Mouse (Mus musculus) midbrain, embryonic 12.5 days (tissue): ENCODE results near the gene Wdr37. TPM values are rescaled to one million over a fixed set of nuclear protein-coding genes. Genes with fewer than 3 reads are reported as not detected.
"Not testable (repeated sequence)": the region's sequence is repeated elsewhere in the genome, so short reads cannot be mapped to it uniquely, and the experiment has no call there.

Experiments used
- ATAC-seq: fragments of 200-750 bp; cut with Nextera tagmentation; 2 replicates; pipeline ENCODE4 v1.8.0; 2017; ENCODE audit warnings: low read depth, moderate TSS enrichment, moderate library complexity; ENCODE audit not compliant: low FRiP score
- H3K27ac ChIP-seq: fragments of 300-500 bp; sonication (generic); replicated peaks from 2 replicates; pipeline ENCODE4 v1.5.1; 2016; ENCODE audit warnings: mild to moderate bottlenecking
- H3K27me3 ChIP-seq: fragments of 300-500 bp; sonication (generic); 2 replicates; pipeline ENCODE4 v1.6.1; 2016; ENCODE audit warnings: mild to moderate bottlenecking
- H3K36me3 ChIP-seq: fragments of 300-500 bp; sonication (generic); 2 replicates; pipeline ENCODE4 v1.6.1; 2016
- H3K4me1 ChIP-seq: fragments of 300-500 bp; sonication (generic); 2 replicates; pipeline ENCODE4 v1.6.1; 2016
- H3K4me2 ChIP-seq: fragments of 300-500 bp; sonication (generic); replicated peaks from 2 replicates; pipeline ENCODE4 v1.6.1; 2016; ENCODE audit warnings: mild to moderate bottlenecking, moderate library complexity
- H3K4me3 ChIP-seq: fragments of 300-500 bp; sonication (generic); 2 replicates; pipeline ENCODE4 v1.5.1; 2016; ENCODE audit warnings: mild to moderate bottlenecking
- H3K9ac ChIP-seq: fragments of 300-500 bp; sonication (generic); replicated peaks from 2 replicates; pipeline ENCODE4 v1.6.1; 2016; ENCODE audit warnings: mild to moderate bottlenecking, moderate library complexity
- H3K9me3 ChIP-seq: fragments of 300-500 bp; sonication (generic); 2 replicates; pipeline ENCODE4 v1.6.1; 2016; ENCODE audit warnings: mild to moderate bottlenecking
- WGBS: fragments of 180-500 bp; shearing (Covaris S2); methylation state at CpG from one replicate; pipeline ENCODE4 v1.1.7; 2016; 5-methylcytosine and 5-hydroxymethylcytosine counted together
- polyA plus RNA-seq: library from polyadenylated mRNA; unstranded; fragments of >200 nt; fragmentation: Nextera tagmentation; extraction: Ambion mirVana; gene quantifications from 2 replicates; pipeline ENCODE4 v1.2.1, GENCODE M21; 2016

Gene Wdr37
- 52.7 and 55.1 TPM in 2 replicates for polyA plus RNA-seq

DNA sequence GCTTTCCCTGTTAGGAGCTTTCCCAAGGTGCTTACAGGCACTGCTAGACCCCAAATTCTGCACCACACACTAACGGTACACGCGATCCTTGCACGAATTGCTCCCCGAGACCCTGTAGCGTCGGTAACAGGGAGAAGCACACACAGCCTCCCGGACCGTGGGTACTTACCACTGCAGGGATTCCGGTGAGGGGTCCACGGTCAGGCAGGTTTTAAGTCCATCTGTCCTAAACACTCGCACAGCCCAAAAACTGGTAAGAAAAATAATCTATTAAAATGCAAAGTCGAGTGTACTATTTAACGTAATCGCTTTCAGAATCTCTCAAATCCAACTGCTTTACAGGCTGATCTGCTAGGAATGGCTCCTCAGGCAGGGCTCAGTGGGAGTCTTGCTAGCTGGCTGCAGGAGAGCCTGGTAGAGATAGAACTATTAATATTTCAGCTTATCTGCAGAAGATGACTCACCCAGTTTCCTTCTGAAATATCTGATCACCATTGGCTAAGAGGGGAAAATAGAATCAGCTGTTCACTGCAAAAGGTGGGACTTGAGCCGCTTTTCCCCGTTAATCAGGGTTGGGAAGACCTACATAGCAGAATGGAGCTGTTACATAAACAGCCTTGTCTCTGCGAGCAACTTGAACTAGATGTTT lies at the start of gene Wdr37:
Gene Wdr37 (minus strand): TSS at position 596 of the 649 bp plus-strand sequence.
- peak within 1 kb of the TSS; percentile 96 for H3K27ac ChIP-seq
- H3K9ac ChIP-seq = peak within 1 kb of the TSS; percentile 90
- H3K4me3 ChIP-seq = peak within 1 kb of the TSS; percentile 68
- peak; percentile 20 for ATAC-seq
- H3K36me3 ChIP-seq = no peaks in the 10 kb centered on the region
- peaks cover 12% of the 10 kb centered on the region for H3K4me1 ChIP-seq
- no peaks in the 10 kb centered on the region for H3K27me3 ChIP-seq
- H3K4me2 ChIP-seq = peak within 1 kb of the TSS; percentile 78
- WGBS = 1% methylated on average over 18 of the region's 18 CpGs
- H3K9me3 ChIP-seq = no peaks in the 10 kb centered on the region

DNA sequence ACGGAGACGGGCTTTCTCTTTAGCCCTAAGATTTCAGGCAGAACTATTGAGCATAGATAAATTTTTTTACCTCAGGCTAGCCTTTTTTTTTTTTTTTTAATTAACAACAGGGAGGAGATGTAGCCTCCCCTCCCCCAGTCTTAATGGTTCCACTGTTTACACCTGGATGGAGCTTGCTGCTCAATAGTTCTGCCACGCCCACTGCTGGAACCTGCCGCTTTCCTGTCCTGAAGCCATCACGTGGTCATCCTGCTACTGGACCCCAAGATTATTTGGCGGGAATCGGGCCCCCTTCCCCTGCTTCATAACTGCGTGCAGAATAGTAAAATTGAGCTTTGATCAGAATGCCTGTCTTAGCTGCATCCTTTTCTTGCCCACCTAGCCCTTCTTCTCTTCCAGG lies 42.2 kb upstream of the Wdr37 start:
- H3K4me3 ChIP-seq, H3K36me3 ChIP-seq, H3K9me3 ChIP-seq, H3K27me3 ChIP-seq, H3K27ac ChIP-seq, H3K4me1 ChIP-seq, ATAC-seq, H3K9ac ChIP-seq, H3K4me2 ChIP-seq: not testable (repeated sequence)
- WGBS = 90% methylated on average over 8 of the region's 8 CpGs

DNA sequence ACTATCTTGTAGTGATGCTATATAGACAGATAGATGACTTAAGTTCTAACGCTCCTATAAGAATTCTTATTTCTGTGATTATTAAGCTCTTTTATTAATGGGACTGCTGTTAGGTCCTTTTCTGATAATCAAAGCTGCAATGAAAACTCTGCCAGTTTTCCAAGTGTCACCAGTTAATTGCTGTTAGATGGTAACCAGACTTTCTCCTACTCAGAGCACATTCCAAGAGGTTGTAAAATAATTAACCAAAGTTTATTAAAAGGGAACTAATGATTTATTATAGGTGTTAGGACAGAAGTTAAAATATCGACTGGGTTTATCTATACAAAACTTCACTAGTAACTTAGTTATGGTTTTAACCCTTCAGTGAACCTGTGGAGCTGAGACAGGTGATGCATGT lies 34.3 kb upstream of the Wdr37 start:
- peaks cover 10% of the 10 kb centered on the region for H3K9me3 ChIP-seq
- not testable (repeated sequence) for H3K4me2 ChIP-seq, H3K9ac ChIP-seq, ATAC-seq, H3K27ac ChIP-seq, H3K4me3 ChIP-seq, H3K4me1 ChIP-seq, H3K36me3 ChIP-seq, H3K27me3 ChIP-seq
- WGBS = 91% methylated on average over 2 of the region's 2 CpGs

DNA sequence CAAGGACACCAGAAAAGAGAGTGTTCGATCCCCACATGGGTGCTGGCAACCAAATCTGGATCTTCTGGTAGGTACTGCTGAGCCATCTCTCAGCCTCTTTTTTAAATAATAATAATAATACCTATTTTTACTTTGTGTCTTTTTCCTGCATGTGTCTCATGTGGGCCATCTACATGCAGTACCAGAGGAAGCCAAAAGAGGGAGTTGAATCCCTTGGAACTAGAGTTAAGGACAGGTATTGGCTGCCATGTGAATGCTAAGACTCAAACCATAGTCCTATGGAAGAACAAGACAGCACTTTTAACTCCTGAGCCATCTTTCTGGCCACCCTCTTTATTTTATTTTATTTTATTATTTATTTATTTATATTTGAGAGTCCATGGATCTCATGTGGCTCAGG lies 16.9 kb upstream of the Wdr37 start:
- ATAC-seq = no peak
- no peak overlapping the region for H3K9ac ChIP-seq
- H3K4me3 ChIP-seq = no peak overlapping the region
- no peaks in the 10 kb centered on the region for H3K27me3 ChIP-seq
- 100% methylated on average over 1 of the region's 1 CpGs for WGBS
- H3K27ac ChIP-seq = no peak overlapping the region
- peaks cover 14% of the 10 kb centered on the region for H3K4me1 ChIP-seq
- no peaks in the 10 kb centered on the region for H3K9me3 ChIP-seq
- peaks cover 31% of the 10 kb centered on the region for H3K36me3 ChIP-seq
- H3K4me2 ChIP-seq = no peak overlapping the region

DNA sequence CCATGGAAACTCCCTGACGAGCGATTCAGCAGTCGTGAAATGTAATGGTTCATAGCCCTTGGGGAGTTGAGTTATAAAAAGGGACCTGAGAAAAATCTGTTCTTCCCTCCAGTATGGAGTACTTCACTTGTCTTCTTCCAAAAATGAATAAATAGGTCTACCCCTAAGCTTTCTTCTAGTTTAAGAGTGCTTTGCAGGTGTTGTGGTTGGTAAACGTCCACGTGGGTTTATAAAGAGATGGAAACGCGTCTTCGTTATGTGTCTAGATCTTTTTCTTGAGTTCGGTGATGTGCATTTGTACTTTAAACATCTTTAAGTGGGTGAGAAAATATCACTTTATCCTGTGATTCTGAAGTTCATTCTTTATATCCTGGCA lies 14.5 kb upstream of the Wdr37 start:
- Histone ChIP-seq H3K4me1 (peaks cover 14% of the 10 kb centered on the region), H3K9ac (peak overlapping the region; percentile 73), H3K9me3 (no peaks in the 10 kb centered on the region), H3K4me3 (peak overlapping the region; percentile 77), H3K36me3 (peaks cover 23% of the 10 kb centered on the region), H3K27me3 (no peaks in the 10 kb centered on the region), H3K27ac (peak overlapping the region; percentile 96), H3K4me2 (peak overlapping the region; percentile 67)
- WGBS = 5% methylated on average over 9 of the region's 9 CpGs
- ATAC-seq = no peak

DNA sequence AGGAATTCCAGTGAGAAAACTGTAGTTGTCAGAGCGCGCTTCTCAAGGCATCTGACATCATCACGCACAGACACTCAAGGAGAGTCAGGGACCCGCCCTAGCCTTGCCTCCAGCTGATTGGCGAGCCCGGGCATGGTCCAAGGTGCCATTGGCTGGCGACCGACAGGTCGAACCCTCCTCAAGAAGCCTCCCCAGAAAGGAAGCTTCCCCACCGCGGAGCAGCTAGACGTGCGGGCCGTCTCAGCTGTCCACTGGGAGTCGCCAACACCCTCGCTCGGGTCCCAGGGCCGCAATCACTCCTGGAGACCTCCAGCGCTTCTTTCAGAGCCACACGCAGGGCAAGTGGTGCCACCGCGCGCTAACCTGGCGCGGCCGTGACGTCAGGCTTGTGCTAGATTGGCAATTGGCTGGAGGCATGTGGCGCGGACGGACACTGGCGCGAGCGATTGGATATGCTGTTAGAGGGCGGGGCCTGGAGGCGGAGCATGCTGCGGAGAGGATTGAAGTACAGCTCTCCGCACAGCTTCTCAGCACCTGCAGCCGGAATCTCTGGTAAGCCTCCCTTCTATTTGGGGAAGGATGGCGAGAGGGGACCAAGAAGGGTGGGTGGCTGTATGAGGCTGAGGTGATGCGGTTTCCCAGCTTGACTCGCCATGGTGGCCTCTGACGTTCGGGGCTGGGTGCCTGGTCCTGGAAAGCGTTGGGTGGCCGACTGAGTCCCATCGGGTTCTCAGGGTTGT lies 13.9 kb upstream of the Wdr37 start, which contains the start of gene Idi1:
Gene Idi1 (plus strand): TSS at position 57 of the 740 bp plus-strand sequence.
- no peaks in the 10 kb centered on the region for H3K27me3 ChIP-seq
- H3K4me3 ChIP-seq = peak within 1 kb of the TSS; percentile 77
- peak within 1 kb of the TSS; percentile 67 for H3K4me2 ChIP-seq
- ATAC-seq = peak; percentile 99
- H3K27ac ChIP-seq = peak within 1 kb of the TSS; percentile 96
- under 1% methylated on average over 46 of the region's 46 CpGs for WGBS
- no peaks in the 10 kb centered on the region for H3K9me3 ChIP-seq
- H3K4me1 ChIP-seq = peaks cover 14% of the 10 kb centered on the region
- peaks cover 23% of the 10 kb centered on the region for H3K36me3 ChIP-seq
- H3K9ac ChIP-seq = peak within 1 kb of the TSS; percentile 73

DNA sequence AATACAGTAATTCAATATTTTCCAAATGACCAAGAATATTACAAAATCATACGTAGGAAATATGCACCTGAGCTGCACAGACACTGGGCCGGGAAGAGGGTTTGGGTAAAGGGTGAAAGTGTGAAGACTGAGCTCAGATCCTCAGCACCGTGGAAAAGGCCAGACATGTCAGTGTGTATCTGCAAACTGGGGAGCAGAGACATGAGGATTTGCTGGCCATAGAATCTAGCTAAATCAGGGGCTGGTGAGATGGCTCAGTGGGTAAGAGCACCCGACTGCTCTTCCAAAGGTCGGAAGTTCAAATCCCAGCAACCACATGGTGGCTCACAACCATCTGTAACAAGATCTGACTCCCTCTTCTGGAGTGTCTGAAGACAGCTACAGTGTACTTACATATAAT lies 12.2 kb upstream of the Wdr37 start:
- Histone ChIP-seq H3K4me1 (peaks cover 14% of the 10 kb centered on the region), H3K36me3 (peaks cover 11% of the 10 kb centered on the region)
- not testable (repeated sequence) for H3K4me2 ChIP-seq, H3K9ac ChIP-seq, H3K27ac ChIP-seq, H3K27me3 ChIP-seq, H3K9me3 ChIP-seq, ATAC-seq, H3K4me3 ChIP-seq
- 83% methylated on average over 5 of the region's 5 CpGs for WGBS

DNA sequence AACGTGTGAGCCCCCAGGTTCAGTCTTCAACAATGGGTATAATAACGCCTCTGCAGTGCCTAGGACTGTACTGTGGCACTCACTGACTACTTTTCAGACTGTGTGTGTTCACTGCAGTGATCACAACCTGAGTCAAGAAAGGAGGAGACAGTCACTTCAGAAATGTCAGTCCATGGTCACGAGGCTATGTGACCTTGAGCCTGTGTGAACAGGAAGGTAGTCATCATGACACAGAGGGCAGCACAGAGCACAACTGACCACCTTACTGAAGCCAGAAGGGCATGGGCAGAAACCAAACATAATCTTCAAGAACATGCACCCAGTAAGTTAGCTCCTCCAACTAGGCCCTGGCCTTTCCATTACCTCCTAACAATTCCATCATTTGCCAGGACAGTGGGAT lies 9.9 kb upstream of the Wdr37 start:
- H3K27me3 ChIP-seq = no peaks in the 10 kb centered on the region

DNA sequence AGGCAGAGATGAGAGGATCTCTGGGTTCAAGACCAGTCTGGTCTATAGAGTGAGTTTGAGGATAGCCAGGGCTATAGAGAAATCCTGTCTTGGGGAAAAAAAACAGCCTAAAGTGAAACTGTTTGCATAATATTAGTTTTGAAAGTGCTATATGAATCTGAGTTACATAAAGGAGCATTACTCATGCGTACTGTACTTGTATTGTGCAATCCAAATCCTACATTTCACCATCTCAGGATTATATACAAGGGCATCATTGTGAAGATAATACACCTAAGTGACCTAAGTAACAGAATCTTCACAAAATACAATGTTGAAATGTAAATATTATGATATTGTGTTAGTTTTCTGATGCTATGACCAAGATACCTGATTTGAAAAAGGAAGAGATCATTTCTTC lies 2.1 kb upstream of the Wdr37 start:
- no peak overlapping the region for H3K4me3 ChIP-seq
- H3K27me3 ChIP-seq = no peaks in the 10 kb centered on the region
- no peak overlapping the region for H3K4me2 ChIP-seq
- H3K36me3 ChIP-seq = no peaks in the 10 kb centered on the region
- no peak for ATAC-seq
- H3K9me3 ChIP-seq = no peaks in the 10 kb centered on the region
- no peak overlapping the region for H3K27ac ChIP-seq
- WGBS = 91% methylated on average over 1 of the region's 1 CpGs
- H3K9ac ChIP-seq = no peak overlapping the region
- H3K4me1 ChIP-seq = peaks cover 12% of the 10 kb centered on the region

More for the DNA sequence above, 9.9 kb upstream of the Wdr37 start:
- no peak overlapping the region for H3K9ac ChIP-seq
- no peak overlapping the region for H3K4me3 ChIP-seq
- H3K9me3 ChIP-seq = no peaks in the 10 kb centered on the region
- no peaks in the 10 kb centered on the region for H3K36me3 ChIP-seq
- no peak overlapping the region for H3K27ac ChIP-seq
- H3K4me2 ChIP-seq = no peak overlapping the region
- ATAC-seq = no peak
- 73% methylated on average over 3 of the region's 3 CpGs for WGBS
- peaks cover 6% of the 10 kb centered on the region for H3K4me1 ChIP-seq

DNA sequence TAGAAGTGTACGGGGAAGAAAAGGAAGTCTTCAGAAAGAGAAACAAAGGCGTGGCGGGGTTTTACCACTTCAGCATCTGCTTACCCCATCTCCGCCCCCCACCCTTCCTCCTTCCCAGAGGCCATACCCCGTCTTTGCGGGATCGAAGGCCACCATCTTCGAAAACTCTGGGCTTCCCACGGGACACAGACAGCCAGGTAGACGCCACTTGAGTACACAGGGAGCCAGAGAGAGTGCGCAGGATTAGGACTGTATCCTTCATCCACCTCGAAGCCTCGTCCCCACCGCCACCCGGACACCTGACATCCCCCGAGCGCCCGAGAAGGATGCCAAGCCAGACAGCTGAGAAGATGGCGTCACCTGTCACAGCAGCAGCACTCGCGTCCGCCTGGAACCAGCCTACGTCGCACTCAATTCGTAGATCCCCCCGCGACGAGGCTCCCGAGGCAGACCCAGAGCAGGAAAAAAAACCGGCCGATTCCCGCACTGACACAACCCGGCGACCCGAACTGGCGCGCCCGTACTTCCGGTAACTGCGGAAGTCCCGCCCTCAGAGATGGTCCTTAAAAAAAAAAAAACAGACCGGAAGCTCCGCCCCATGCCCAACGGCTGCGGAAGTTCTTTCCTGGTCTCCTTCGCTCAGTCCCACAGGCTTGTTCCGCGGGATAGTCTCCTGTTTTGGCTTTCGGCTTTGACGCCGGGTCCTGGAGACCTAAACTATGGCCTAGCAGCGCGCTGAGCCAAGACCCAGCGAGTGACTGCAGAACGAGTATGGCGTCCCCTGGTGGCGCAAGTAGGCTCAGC lies 997 bp downstream of the Wdr37 start:
- peaks cover 12% of the 10 kb centered on the region for H3K4me1 ChIP-seq
- peak overlapping the region; percentile 90 for H3K9ac ChIP-seq
- WGBS = under 1% methylated on average over 57 of the region's 57 CpGs
- H3K4me3 ChIP-seq = peak overlapping the region; percentile 68
- no peaks in the 10 kb centered on the region for H3K36me3 ChIP-seq
- H3K27me3 ChIP-seq = no peaks in the 10 kb centered on the region
- peak overlapping the region; percentile 96 for H3K27ac ChIP-seq
- peak overlapping the region; percentile 78 for H3K4me2 ChIP-seq
- H3K9me3 ChIP-seq = no peaks in the 10 kb centered on the region
- peak; percentile 91 for ATAC-seq

DNA sequence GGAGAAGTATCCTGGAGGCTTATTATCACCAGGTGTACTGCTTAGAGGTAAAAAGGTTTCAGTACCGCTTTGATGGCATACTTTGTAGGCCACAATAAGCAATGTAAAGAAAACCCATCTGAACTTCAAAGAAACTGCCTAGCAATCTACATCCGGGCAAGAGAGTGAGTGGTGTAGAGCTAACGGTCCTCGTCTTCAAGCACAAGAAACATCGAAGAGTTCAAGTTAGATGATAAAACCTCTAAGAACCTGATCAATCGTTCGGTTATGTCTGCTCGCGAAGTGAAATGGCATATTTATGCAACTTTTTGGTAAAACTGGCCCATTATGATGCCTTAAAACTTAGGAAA lies 1.6 kb downstream of the Wdr37 start:
- Histone ChIP-seq H3K9me3 (no peaks in the 10 kb centered on the region), H3K4me1 (peaks cover 12% of the 10 kb centered on the region), H3K36me3 (no peaks in the 10 kb centered on the region), H3K9ac (peak overlapping the region; percentile 82), H3K27ac (peak overlapping the region; percentile 96), H3K27me3 (no peaks in the 10 kb centered on the region), H3K4me2 (peak overlapping the region; percentile 78), H3K4me3 (peak overlapping the region; percentile 68)
- ATAC-seq = no peak
- 7% methylated on average over 9 of the region's 9 CpGs for WGBS
